Mouse (Mus musculus): ENCODE data around the gene Olfr373. TPM values are rescaled to one million over a fixed set of nuclear protein-coding genes. Genes with fewer than 3 reads are reported as not detected.

The Olfr373 gene
- polyA plus RNA-seq, 1 experiment, result not detected

GRCm38 (mm10) chr8:72132891-72133290, 49.9 kb downstream of the Olfr373 start:
- Histone ChIP-seq H3K27me3 (replicated peaks) (no peaks in the 10 kb centered on the region), H3K4me1 (peaks cover 85% of the 10 kb centered on the region), H3K9me3 (peaks cover 3% of the 10 kb centered on the region; the same call in 1 of the 2 replicates), H3K36me3 (replicated peaks; ENCODE audit: low read length) (peaks cover 22% of the 10 kb centered on the region), H3K4me3 (replicated peaks) (peak overlapping the region; percentile 72)
- TF ChIP-seq FLI1 (IDR thresholded peaks at IDR 0.05; ENCODE audit: low read length), result no peak
- TF ChIP-seq GATA1 (IDR thresholded peaks at IDR 0.05; ENCODE audit: borderline replicate concordance, low read length), result no peak

- H3K4me3 ChIP-seq (replicated peaks), result peak overlapping the region; percentile 72
- no peak for TF ChIP-seq GATA1 (IDR thresholded peaks at IDR 0.05; ENCODE audit: borderline replicate concordance, low read length)
- 0 out of 2 replicates have a peak, but pooled peaks have one; percentile 38 for TF ChIP-seq FLI1 (IDR thresholded peaks at IDR 0.05; ENCODE audit: low read length)
- H3K36me3 ChIP-seq (replicated peaks; ENCODE audit: low read length), result peaks cover 25% of the 10 kb centered on the region
- H3K27me3 ChIP-seq (replicated peaks), result no peaks in the 10 kb centered on the region
- peaks cover 88% of the 10 kb centered on the region for H3K4me1 ChIP-seq
- H3K9me3 ChIP-seq, result no peaks in the 10 kb centered on the region
Observed at GRCm38 (mm10) chr8:72133507-72133906, 50.5 kb downstream of the Olfr373 start.

GRCm38 (mm10) chr8:72134756-72135445, 51.9 kb downstream of the Olfr373 start, which contains the start of gene Tpm4:
TSS of gene Tpm4 (plus strand) at chr8:72134975.
- Histone ChIP-seq H3K4me3 (replicated peaks) (peak within 1 kb of the TSS; percentile 96), H3K36me3 (replicated peaks; ENCODE audit: low read length) (peaks cover 37% of the 10 kb centered on the region), H3K27me3 (replicated peaks) (no peaks in the 10 kb centered on the region), H3K9me3 (no peaks in the 10 kb centered on the region), H3K4me1 (peaks cover 88% of the 10 kb centered on the region)
- TF ChIP-seq GATA1 (IDR thresholded peaks at IDR 0.05; ENCODE audit: borderline replicate concordance, low read length) (no peak), FLI1 (IDR thresholded peaks at IDR 0.05; ENCODE audit: low read length) (no peak)

- peaks cover 88% of the 10 kb centered on the region for H3K4me1 ChIP-seq
- H3K4me3 ChIP-seq (replicated peaks), result peak overlapping the region; percentile 96
- no peaks in the 10 kb centered on the region for H3K9me3 ChIP-seq
- H3K36me3 ChIP-seq (replicated peaks; ENCODE audit: low read length), result peaks cover 45% of the 10 kb centered on the region
- H3K27me3 ChIP-seq (replicated peaks), result no peaks in the 10 kb centered on the region
- TF ChIP-seq GATA1 (IDR thresholded peaks at IDR 0.05; ENCODE audit: borderline replicate concordance, low read length), result no peak
- no peak for TF ChIP-seq FLI1 (IDR thresholded peaks at IDR 0.05; ENCODE audit: low read length)
Observed at GRCm38 (mm10) chr8:72135446-72136301, 52.7 kb downstream of the Olfr373 start.

- no peaks in the 10 kb centered on the region for H3K27me3 ChIP-seq (replicated peaks)
- H3K4me3 ChIP-seq (replicated peaks), result peak overlapping the region; percentile 96
- H3K4me1 ChIP-seq, result peaks cover 88% of the 10 kb centered on the region
- H3K9me3 ChIP-seq, result no peaks in the 10 kb centered on the region
- peaks cover 45% of the 10 kb centered on the region for H3K36me3 ChIP-seq (replicated peaks; ENCODE audit: low read length)
- no peak for TF ChIP-seq GATA1 (IDR thresholded peaks at IDR 0.05; ENCODE audit: borderline replicate concordance, low read length)
- TF ChIP-seq FLI1 (IDR thresholded peaks at IDR 0.05; ENCODE audit: low read length), result no peak
Observed at GRCm38 (mm10) chr8:72136302-72136978, 53.5 kb downstream of the Olfr373 start.

GRCm38 (mm10) chr8:72137431-72137830, 54.5 kb downstream of the Olfr373 start:
- peaks cover 54% of the 10 kb centered on the region for H3K36me3 ChIP-seq (replicated peaks; ENCODE audit: low read length)
- no peaks in the 10 kb centered on the region for H3K9me3 ChIP-seq
- H3K4me1 ChIP-seq, result peaks cover 88% of the 10 kb centered on the region
- peak overlapping the region; percentile 96 for H3K4me3 ChIP-seq (replicated peaks)
- H3K27me3 ChIP-seq (replicated peaks), result no peaks in the 10 kb centered on the region
- no peak for TF ChIP-seq FLI1 (IDR thresholded peaks at IDR 0.05; ENCODE audit: low read length)
- TF ChIP-seq GATA1 (IDR thresholded peaks at IDR 0.05; ENCODE audit: borderline replicate concordance, low read length), result no peak

GRCm38 (mm10) chr8:72138456-72138855, 55.5 kb downstream of the Olfr373 start:
- H3K36me3 ChIP-seq (replicated peaks; ENCODE audit: low read length), result peaks cover 64% of the 10 kb centered on the region
- H3K27me3 ChIP-seq (replicated peaks), result no peaks in the 10 kb centered on the region
- no peak for TF ChIP-seq GATA1 (IDR thresholded peaks at IDR 0.05; ENCODE audit: borderline replicate concordance, low read length)
- no peak for TF ChIP-seq FLI1 (IDR thresholded peaks at IDR 0.05; ENCODE audit: low read length)
- H3K9me3 ChIP-seq, result no peaks in the 10 kb centered on the region
- H3K4me1 ChIP-seq, result peaks cover 88% of the 10 kb centered on the region
- H3K4me3 ChIP-seq (replicated peaks), result peak overlapping the region; percentile 96

- no peaks in the 10 kb centered on the region for H3K27me3 ChIP-seq (replicated peaks)
- peaks cover 100% of the 10 kb centered on the region for H3K4me1 ChIP-seq
- TF ChIP-seq FLI1 (IDR thresholded peaks at IDR 0.05; ENCODE audit: low read length) (no peak), GATA1 (IDR thresholded peaks at IDR 0.05; ENCODE audit: borderline replicate concordance, low read length) (no peak)
- peaks cover 98% of the 10 kb centered on the region for H3K36me3 ChIP-seq (replicated peaks; ENCODE audit: low read length)
- H3K4me3 ChIP-seq (replicated peaks), result peak overlapping the region; percentile 46
- no peaks in the 10 kb centered on the region for H3K9me3 ChIP-seq
Observed at GRCm38 (mm10) chr8:72143256-72143824, 60.4 kb downstream of the Olfr373 start.

GRCm38 (mm10) chr8:72144345-72144975, 61.5 kb downstream of the Olfr373 start:
- no peak for TF ChIP-seq FLI1 (IDR thresholded peaks at IDR 0.05; ENCODE audit: low read length)
- no peak for TF ChIP-seq GATA1 (IDR thresholded peaks at IDR 0.05; ENCODE audit: borderline replicate concordance, low read length)
- Histone ChIP-seq H3K27me3 (replicated peaks) (no peaks in the 10 kb centered on the region), H3K4me3 (replicated peaks) (peak overlapping the region; percentile 24), H3K4me1 (peaks cover 97% of the 10 kb centered on the region), H3K36me3 (replicated peaks; ENCODE audit: low read length) (peaks cover 96% of the 10 kb centered on the region), H3K9me3 (no peaks in the 10 kb centered on the region)
